Mouse (Mus musculus) heart, postnatal 0 days (tissue): ENCODE measurements around the gene Gtf2h3. TPM values are rescaled to one million over a fixed set of nuclear protein-coding genes. Genes with fewer than 3 reads are reported as not detected.
"Not testable (repeated sequence)": the region's sequence is repeated elsewhere in the genome, so short reads cannot be mapped to it uniquely, and the experiment has no call there.

Source experiments
- ATAC-seq: fragments of 200-750 bp; cut with Nextera tagmentation; 2 replicates; pipeline ENCODE4 v1.8.0; 2017; ENCODE audit warnings: low read depth, moderate number of reproducible peaks, moderate library complexity; ENCODE audit not compliant: insufficient read depth
- DNase-seq: peaks from one replicate; pipeline ENCODE4 v3.0.0-alpha.2; 2016; ENCODE audit warnings: low spot score
- H3K27ac ChIP-seq: fragments of 300-500 bp; sonication (generic); 2 replicates; pipeline ENCODE4 v1.5.1; 2014; ENCODE audit warnings: low read depth, mild to moderate bottlenecking
- H3K27me3 ChIP-seq: fragments of 300-500 bp; sonication (generic); 2 replicates; pipeline ENCODE4 v1.6.1; 2014; ENCODE audit warnings: low read length, mixed read lengths; ENCODE audit not compliant: control insufficient read depth, insufficient read depth
- H3K36me3 ChIP-seq: fragments of 300-500 bp; sonication (generic); replicated peaks from 2 replicates; pipeline ENCODE4 v1.6.1; 2014; ENCODE audit warnings: low read length, mixed read lengths; ENCODE audit not compliant: control insufficient read depth, insufficient read depth
- H3K4me1 ChIP-seq: fragments of 300-500 bp; sonication (generic); 2 replicates; pipeline ENCODE4 v1.6.1; 2014; ENCODE audit warnings: antibody characterized with exemption; ENCODE audit not compliant: control insufficient read depth, insufficient read depth
- H3K4me2 ChIP-seq: fragments of 300-500 bp; sonication (generic); 2 replicates; pipeline ENCODE4 v1.6.1; 2014; ENCODE audit warnings: low read depth, mild to moderate bottlenecking, low read length, moderate library complexity
- H3K4me3 ChIP-seq: fragments of 300-500 bp; sonication (generic); 2 replicates; pipeline ENCODE4 v1.5.1; 2014; ENCODE audit warnings: low read depth, low read length
- H3K9ac ChIP-seq: fragments of 300-500 bp; sonication (generic); replicated peaks from 2 replicates; pipeline ENCODE4 v1.6.1; 2014; ENCODE audit warnings: low read depth, low read length, mixed read lengths
- H3K9me3 ChIP-seq: fragments of 300-500 bp; sonication (generic); replicated peaks from 2 replicates; pipeline ENCODE4 v1.6.1; 2016; ENCODE audit warnings: low read length; ENCODE audit not compliant: control insufficient read depth
- CTCF ChIP-seq: IDR thresholded peaks from 2 replicates; pipeline ENCODE4 v1.5.1; 2016; ENCODE audit warnings: antibody characterized with exemption, control low read depth, low read depth
- EP300 ChIP-seq: IDR thresholded peaks from 2 replicates; pipeline ENCODE4 v1.6.1; 2016; ENCODE audit warnings: antibody characterized with exemption, low read depth
- WGBS: fragments of 180-500 bp; shearing (Covaris S2); extraction: QIAGEN DNeasy Blood & Tissue Kit; methylation state at CpG from one replicate; pipeline ENCODE4 v1.1.7; 2014; 5-methylcytosine and 5-hydroxymethylcytosine counted together
- polyA plus RNA-seq: library from polyadenylated mRNA; unstranded; fragments of >200 nt; fragmentation: Nextera tagmentation; extraction: Ambion mirVana; gene quantifications from 2 replicates; pipeline ENCODE4 v1.2.1, GENCODE M21; 2015
- total RNA-seq: library from RNA; depleted of rRNA; stranded (reverse); fragments of >200 nt; gene quantifications from 2 replicates; pipeline ENCODE4 v1.2.3, GENCODE M21; 2014; ENCODE audit warnings: low replicate concordance

Gtf2h3 gene
- total and polyA plus RNA-seq, 2 experiments from 2014 or later, result 18.9 to 21.1 TPM

GRCm38 (mm10) chr5:124632461-124632860 lies 53.5 kb downstream of the Gtf2h3 start:
- WGBS, result 51% methylated on average over 5 of the region's 5 CpGs
- TF ChIP-seq EP300 (no peak), CTCF (no peak)
- H3K36me3 ChIP-seq, result peaks cover 36% of the 10 kb centered on the region
- no peaks in the 10 kb centered on the region for H3K9me3 ChIP-seq
- peaks cover 14% of the 10 kb centered on the region for H3K4me1 ChIP-seq
- ATAC-seq, result no peak
- DNase-seq, result no peak
- H3K4me2 ChIP-seq, result no peak overlapping the region
- H3K9ac ChIP-seq, result no peak overlapping the region
- no peak overlapping the region for H3K4me3 ChIP-seq
- H3K27ac ChIP-seq, result no peak overlapping the region
- no peaks in the 10 kb centered on the region for H3K27me3 ChIP-seq

GRCm38 (mm10) chr5:124633425-124633824 lies 54.5 kb downstream of the Gtf2h3 start:
- TF ChIP-seq EP300 (no peak), CTCF (no peak)
- peaks cover 44% of the 10 kb centered on the region for H3K36me3 ChIP-seq
- H3K9me3 ChIP-seq, result no peaks in the 10 kb centered on the region
- no peak for DNase-seq
- no peak overlapping the region for H3K9ac ChIP-seq
- no peaks in the 10 kb centered on the region for H3K27me3 ChIP-seq
- ATAC-seq, result no peak
- no peak overlapping the region for H3K4me3 ChIP-seq
- WGBS, result 66% methylated on average over 2 of the region's 2 CpGs
- no peak overlapping the region for H3K27ac ChIP-seq
- no peak overlapping the region for H3K4me2 ChIP-seq
- H3K4me1 ChIP-seq, result peaks cover 8% of the 10 kb centered on the region

GRCm38 (mm10) chr5:124635068-124635467 lies 56.1 kb downstream of the Gtf2h3 start:
- not testable (repeated sequence) for H3K4me2 ChIP-seq, H3K27ac ChIP-seq, H3K4me3 ChIP-seq, H3K4me1 ChIP-seq, DNase-seq, ATAC-seq, H3K27me3 ChIP-seq, H3K9ac ChIP-seq, H3K9me3 ChIP-seq
- H3K36me3 ChIP-seq, result peaks cover 61% of the 10 kb centered on the region
- 88% methylated on average over 4 of the region's 4 CpGs for WGBS
- peak; percentile 11; the same call in 1 of the 2 replicates for TF ChIP-seq CTCF

GRCm38 (mm10) chr5:124636139-124636538 lies 57.2 kb downstream of the Gtf2h3 start:
- Histone ChIP-seq H3K36me3 (peaks cover 71% of the 10 kb centered on the region), H3K4me2 (no peak overlapping the region), H3K9me3 (no peaks in the 10 kb centered on the region), H3K27ac (no peak overlapping the region), H3K27me3 (no peaks in the 10 kb centered on the region), H3K9ac (no peak overlapping the region), H3K4me3 (no peak overlapping the region), H3K4me1 (no peaks in the 10 kb centered on the region)
- 90% methylated on average over 3 of the region's 3 CpGs for WGBS
- no peak for ATAC-seq
- DNase-seq, result no peak
- no peak for TF ChIP-seq EP300
- no peak for TF ChIP-seq CTCF

GRCm38 (mm10) chr5:124636694-124637093 lies 57.8 kb downstream of the Gtf2h3 start:
- Histone ChIP-seq H3K4me1 (no peaks in the 10 kb centered on the region), H3K4me3 (no peak overlapping the region), H3K27ac (no peak overlapping the region), H3K4me2 (no peak overlapping the region), H3K9ac (no peak overlapping the region), H3K27me3 (no peaks in the 10 kb centered on the region), H3K9me3 (no peaks in the 10 kb centered on the region), H3K36me3 (peaks cover 76% of the 10 kb centered on the region)
- ATAC-seq, result no peak
- TF ChIP-seq EP300 (no peak), CTCF (no peak)
- 98% methylated on average over 4 of the region's 4 CpGs for WGBS
- DNase-seq, result no peak

- H3K4me3 ChIP-seq, result no peak overlapping the region
- H3K9ac ChIP-seq, result no peak overlapping the region
- no peaks in the 10 kb centered on the region for H3K27me3 ChIP-seq
- no peaks in the 10 kb centered on the region for H3K9me3 ChIP-seq
- no peak overlapping the region for H3K4me2 ChIP-seq
- no peak for ATAC-seq
- H3K27ac ChIP-seq, result no peak overlapping the region
- TF ChIP-seq CTCF (no peak), EP300 (no peak)
- DNase-seq, result no peak
- no peaks in the 10 kb centered on the region for H3K4me1 ChIP-seq
- 80% methylated on average over 11 of the region's 11 CpGs for WGBS
- peaks cover 82% of the 10 kb centered on the region for H3K36me3 ChIP-seq
Measured at GRCm38 (mm10) chr5:124637300-124637699, 58.4 kb downstream of the Gtf2h3 start.
